Mouse (Mus musculus) midbrain, embryonic 14.5 days (tissue): ENCODE data around the gene 1700109H08Rik. TPM values are rescaled to one million over a fixed set of nuclear protein-coding genes. Genes with fewer than 3 reads are reported as not detected.

ENCODE experiments used
- ATAC-seq: fragments of 200-750 bp; cut with Nextera tagmentation; 2 replicates; pipeline ENCODE4 v1.8.0; 2017; ENCODE audit warnings: moderate number of reproducible peaks, moderate library complexity; ENCODE audit not compliant: low FRiP score, low TSS enrichment
- DNase-seq: peaks from one replicate; pipeline ENCODE4 v3.0.0-alpha.2; 2015
- H3K27ac ChIP-seq: fragments of 300-500 bp; sonication (generic); replicated peaks from 2 replicates; pipeline ENCODE4 v1.5.1; 2014; ENCODE audit warnings: mild to moderate bottlenecking, low read depth, low read length, moderate library complexity
- H3K27me3 ChIP-seq: fragments of 300-500 bp; sonication (generic); 2 replicates; pipeline ENCODE4 v1.6.1; 2014; ENCODE audit warnings: low read length, control low read depth, mixed read lengths; ENCODE audit not compliant: control insufficient read depth, insufficient read depth
- H3K36me3 ChIP-seq: fragments of 300-500 bp; sonication (generic); 2 replicates; pipeline ENCODE4 v1.6.1; 2014; ENCODE audit warnings: low read length, control low read depth; ENCODE audit not compliant: control insufficient read depth, insufficient read depth
- H3K4me1 ChIP-seq: fragments of 300-500 bp; sonication (generic); 2 replicates; pipeline ENCODE4 v1.6.1; 2014; ENCODE audit warnings: mild to moderate bottlenecking, antibody characterized with exemption, low read length, control low read depth; ENCODE audit not compliant: control insufficient read depth, insufficient read depth
- H3K4me2 ChIP-seq: fragments of 300-500 bp; sonication (generic); 2 replicates; pipeline ENCODE4 v1.6.1; 2014; ENCODE audit warnings: mild to moderate bottlenecking, low read length, moderate library complexity
- H3K4me3 ChIP-seq: fragments of 300-500 bp; sonication (generic); replicated peaks from 2 replicates; pipeline ENCODE4 v1.5.1; 2014; ENCODE audit warnings: low read depth, low read length
- H3K9ac ChIP-seq: fragments of 300-500 bp; sonication (generic); replicated peaks from 2 replicates; pipeline ENCODE4 v1.6.1; 2014; ENCODE audit warnings: mild to moderate bottlenecking, low read length, moderate library complexity
- H3K9me3 ChIP-seq: fragments of 300-500 bp; sonication (generic); 2 replicates; pipeline ENCODE4 v1.6.1; 2016; ENCODE audit warnings: low read length, control low read depth, mixed read lengths; ENCODE audit not compliant: control insufficient read depth
- WGBS: fragments of 180-500 bp; shearing (Covaris S2); extraction: QIAGEN DNeasy Blood & Tissue Kit; methylation state at CpG from one replicate; pipeline ENCODE4 v1.1.7; 2014; 5-methylcytosine and 5-hydroxymethylcytosine counted together
- polyA plus RNA-seq: library from polyadenylated mRNA; unstranded; fragments of >200 nt; fragmentation: Nextera tagmentation; extraction: Ambion mirVana; gene quantifications from 2 replicates; pipeline ENCODE4 v1.2.1, GENCODE M21; 2014

The 1700109H08Rik gene
- polyA plus RNA-seq, 1 experiment from 2014 or later, result 4.1 TPM

GRCm38 (mm10) chr5:3541871-3542270, 29.5 kb upstream of the 1700109H08Rik start:
- H3K9me3 ChIP-seq, result no peaks in the 10 kb centered on the region
- DNase-seq, result no peak
- no peak for ATAC-seq
- no peaks in the 10 kb centered on the region for H3K36me3 ChIP-seq
- no peak overlapping the region for H3K27ac ChIP-seq
- 77% methylated on average over 6 of the region's 6 CpGs for WGBS
- H3K4me3 ChIP-seq, result no peak overlapping the region
- H3K4me2 ChIP-seq, result no peak overlapping the region
- peaks cover 13% of the 10 kb centered on the region for H3K4me1 ChIP-seq
- no peak overlapping the region for H3K9ac ChIP-seq
- H3K27me3 ChIP-seq, result no peaks in the 10 kb centered on the region

- H3K4me3 ChIP-seq, result peak within 1 kb of the TSS; percentile 90
- H3K4me2 ChIP-seq, result peak within 1 kb of the TSS; percentile 80
- peak within 1 kb of the TSS; percentile 89 for H3K27ac ChIP-seq
- peaks cover 13% of the 10 kb centered on the region for H3K4me1 ChIP-seq
- H3K36me3 ChIP-seq, result no peaks in the 10 kb centered on the region
- under 1% methylated on average over 79 of the region's 80 CpGs for WGBS
- ATAC-seq (peak; percentile 96), DNase-seq (peak; percentile 98)
- no peaks in the 10 kb centered on the region for H3K9me3 ChIP-seq
- H3K27me3 ChIP-seq, result no peaks in the 10 kb centered on the region
- H3K9ac ChIP-seq, result peak within 1 kb of the TSS; percentile 86
Measured at GRCm38 (mm10) chr5:3543629-3544479, 27.5 kb upstream of the 1700109H08Rik start, which contains the start of gene Fam133b. Fam133b (plus strand) TSS chr5:3543833.

GRCm38 (mm10) chr5:3544480-3544769, 26.9 kb upstream of the 1700109H08Rik start:
- DNase-seq (no peak), ATAC-seq (no peak)
- 10% methylated on average over 7 of the region's 7 CpGs for WGBS
- Histone ChIP-seq H3K9ac (peak overlapping the region; percentile 86), H3K27ac (no peak overlapping the region), H3K36me3 (no peaks in the 10 kb centered on the region), H3K4me2 (peak overlapping the region; percentile 80), H3K27me3 (no peaks in the 10 kb centered on the region), H3K9me3 (no peaks in the 10 kb centered on the region), H3K4me1 (peaks cover 13% of the 10 kb centered on the region), H3K4me3 (peak overlapping the region; percentile 90)

- Histone ChIP-seq H3K4me2 (no peak overlapping the region), H3K36me3 (no peaks in the 10 kb centered on the region), H3K9ac (no peak overlapping the region), H3K9me3 (no peaks in the 10 kb centered on the region), H3K4me1 (peaks cover 13% of the 10 kb centered on the region), H3K27ac (no peak overlapping the region), H3K4me3 (no peak overlapping the region), H3K27me3 (no peaks in the 10 kb centered on the region)
- 95% methylated on average over 1 of the region's 1 CpGs for WGBS
- ATAC-seq (no peak), DNase-seq (no peak)
Measured at GRCm38 (mm10) chr5:3546226-3546625, 25.1 kb upstream of the 1700109H08Rik start.

- Histone ChIP-seq H3K27me3 (no peaks in the 10 kb centered on the region), H3K27ac (no peak overlapping the region), H3K4me1 (no peaks in the 10 kb centered on the region), H3K9ac (no peak overlapping the region), H3K9me3 (no peaks in the 10 kb centered on the region), H3K36me3 (peaks cover 12% of the 10 kb centered on the region), H3K4me2 (no peak overlapping the region), H3K4me3 (no peak overlapping the region)
- 98% methylated on average over 1 of the region's 1 CpGs for WGBS
- no peak for ATAC-seq
- DNase-seq, result no peak
Measured at GRCm38 (mm10) chr5:3551481-3551880, 19.9 kb upstream of the 1700109H08Rik start.

GRCm38 (mm10) chr5:3554198-3554597, 17.2 kb upstream of the 1700109H08Rik start:
- 93% methylated on average over 2 of the region's 2 CpGs for WGBS
- ATAC-seq, result no peak
- no peak for DNase-seq

GRCm38 (mm10) chr5:3574825-3575224, 3.5 kb downstream of the 1700109H08Rik start:
- no peaks in the 10 kb centered on the region for H3K27me3 ChIP-seq
- H3K4me2 ChIP-seq, result no peak overlapping the region
- no peak overlapping the region for H3K27ac ChIP-seq
- H3K9ac ChIP-seq, result no peak overlapping the region
- WGBS, result 90% methylated on average over 2 of the region's 2 CpGs
- no peak overlapping the region for H3K4me3 ChIP-seq
- H3K4me1 ChIP-seq, result no peaks in the 10 kb centered on the region
- peaks cover 92% of the 10 kb centered on the region for H3K36me3 ChIP-seq
- no peaks in the 10 kb centered on the region; the same call in none of the 2 replicates for H3K9me3 ChIP-seq
- ATAC-seq (no peak), DNase-seq (no peak)

More at GRCm38 (mm10) chr5:3554198-3554597, 17.2 kb upstream of the 1700109H08Rik start:
- H3K4me2 ChIP-seq, result no peak overlapping the region
- H3K4me1 ChIP-seq, result no peaks in the 10 kb centered on the region
- H3K4me3 ChIP-seq, result no peak overlapping the region
- H3K9ac ChIP-seq, result no peak overlapping the region
- no peaks in the 10 kb centered on the region for H3K27me3 ChIP-seq
- peaks cover 33% of the 10 kb centered on the region for H3K36me3 ChIP-seq
- H3K27ac ChIP-seq, result no peak overlapping the region
- no peaks in the 10 kb centered on the region for H3K9me3 ChIP-seq

GRCm38 (mm10) chr5:3577939-3578338, 6.6 kb downstream of the 1700109H08Rik start:
- no peak for ATAC-seq
- no peak overlapping the region for H3K4me3 ChIP-seq
- H3K9me3 ChIP-seq, result no peaks in the 10 kb centered on the region; the same call in none of the 2 replicates
- H3K4me2 ChIP-seq, result no peak overlapping the region
- 94% methylated on average over 2 of the region's 2 CpGs for WGBS
- no peaks in the 10 kb centered on the region for H3K27me3 ChIP-seq
- no peak overlapping the region for H3K9ac ChIP-seq
- no peak overlapping the region for H3K27ac ChIP-seq
- no peak for DNase-seq
- H3K36me3 ChIP-seq, result peaks cover 92% of the 10 kb centered on the region
- H3K4me1 ChIP-seq, result no peaks in the 10 kb centered on the region

- H3K27ac ChIP-seq, result no peak overlapping the region
- DNase-seq (no peak), ATAC-seq (no peak)
- no peaks in the 10 kb centered on the region; the same call in none of the 2 replicates for H3K9me3 ChIP-seq
- no peak overlapping the region for H3K4me3 ChIP-seq
- H3K36me3 ChIP-seq, result peaks cover 93% of the 10 kb centered on the region
- no peak overlapping the region for H3K9ac ChIP-seq
- 95% methylated on average over 7 of the region's 7 CpGs for WGBS
- H3K4me2 ChIP-seq, result no peak overlapping the region
- H3K4me1 ChIP-seq, result no peaks in the 10 kb centered on the region
- no peaks in the 10 kb centered on the region for H3K27me3 ChIP-seq
Measured at GRCm38 (mm10) chr5:3579066-3579465, 7.7 kb downstream of the 1700109H08Rik start.
